Mouse (Mus musculus): Measurements from ENCODE around the gene Fetub. TPM values are rescaled to one million over a fixed set of nuclear protein-coding genes. Genes with fewer than 3 reads are reported as not detected.

Fetub gene
- polyA plus RNA-seq, 1 experiment from 2014 or later = not detected

GRCm38 (mm10) chr16:22896618-22897017 is 21.5 kb upstream of the Fetub start:
- no peaks in the 10 kb centered on the region for H3K4me1 ChIP-seq (replicated peaks; ENCODE audit: control insufficient read depth, insufficient read depth, low read length)
- H3K27ac ChIP-seq (ENCODE audit: low read depth) = no peak overlapping the region
- no peak overlapping the region for H3K9ac ChIP-seq (ENCODE audit: low read length)
- no peak overlapping the region for H3K4me2 ChIP-seq (ENCODE audit: low read length)
- H3K27me3 ChIP-seq (replicated peaks; ENCODE audit: control insufficient read depth, insufficient read depth, low read length) = no peaks in the 10 kb centered on the region
- no peak overlapping the region for H3K4me3 ChIP-seq (ENCODE audit: low read depth, low read length)
- ATAC-seq (replicated peaks; ENCODE audit: low FRiP score, low TSS enrichment, low read depth) (no peak), DNase-seq (ENCODE audit: low spot score) (no peak)
- no peaks in the 10 kb centered on the region for H3K9me3 ChIP-seq (ENCODE audit: control insufficient read depth, low read length)
- WGBS = 75% methylated on average over 2 of the region's 2 CpGs
- no peaks in the 10 kb centered on the region for H3K36me3 ChIP-seq (ENCODE audit: control insufficient read depth, insufficient read depth, low read length)

GRCm38 (mm10) chr16:22899346-22899745 is 18.8 kb upstream of the Fetub start:
- H3K36me3 ChIP-seq (ENCODE audit: control insufficient read depth, insufficient read depth, low read length) = no peaks in the 10 kb centered on the region
- no peak overlapping the region for H3K4me3 ChIP-seq (ENCODE audit: low read depth, low read length)
- ATAC-seq (replicated peaks; ENCODE audit: low FRiP score, low TSS enrichment, low read depth) (no peak), DNase-seq (ENCODE audit: low spot score) (no peak)
- no peaks in the 10 kb centered on the region for H3K9me3 ChIP-seq (ENCODE audit: control insufficient read depth, low read length)
- no peak overlapping the region for H3K4me2 ChIP-seq (ENCODE audit: low read length)
- H3K4me1 ChIP-seq (replicated peaks; ENCODE audit: control insufficient read depth, insufficient read depth, low read length) = no peaks in the 10 kb centered on the region
- no peak overlapping the region for H3K27ac ChIP-seq (ENCODE audit: low read depth)
- WGBS = 56% methylated on average over 5 of the region's 5 CpGs
- no peaks in the 10 kb centered on the region for H3K27me3 ChIP-seq (replicated peaks; ENCODE audit: control insufficient read depth, insufficient read depth, low read length)
- no peak overlapping the region for H3K9ac ChIP-seq (ENCODE audit: low read length)

- Histone ChIP-seq H3K4me3 (ENCODE audit: low read depth, low read length) (no peak overlapping the region), H3K4me1 (replicated peaks; ENCODE audit: control insufficient read depth, insufficient read depth, low read length) (no peaks in the 10 kb centered on the region), H3K9me3 (ENCODE audit: control insufficient read depth, low read length) (no peaks in the 10 kb centered on the region), H3K4me2 (ENCODE audit: low read length) (no peak overlapping the region), H3K27me3 (replicated peaks; ENCODE audit: control insufficient read depth, insufficient read depth, low read length) (no peaks in the 10 kb centered on the region), H3K9ac (ENCODE audit: low read length) (no peak overlapping the region), H3K36me3 (ENCODE audit: control insufficient read depth, insufficient read depth, low read length) (no peaks in the 10 kb centered on the region), H3K27ac (ENCODE audit: low read depth) (no peak overlapping the region)
- DNase-seq (ENCODE audit: low spot score) = no peak
- WGBS = 72% methylated on average over 10 of the region's 10 CpGs
- no peak for ATAC-seq (replicated peaks; ENCODE audit: low FRiP score, low TSS enrichment, low read depth)
Observed at GRCm38 (mm10) chr16:22899866-22900570, 18.1 kb upstream of the Fetub start.

GRCm38 (mm10) chr16:22901326-22901725 is 16.8 kb upstream of the Fetub start:
- Histone ChIP-seq H3K27ac (ENCODE audit: low read depth) (no peak overlapping the region), H3K9me3 (ENCODE audit: control insufficient read depth, low read length) (no peaks in the 10 kb centered on the region), H3K9ac (ENCODE audit: low read length) (no peak overlapping the region), H3K27me3 (replicated peaks; ENCODE audit: control insufficient read depth, insufficient read depth, low read length) (no peaks in the 10 kb centered on the region), H3K4me3 (ENCODE audit: low read depth, low read length) (no peak overlapping the region), H3K4me1 (replicated peaks; ENCODE audit: control insufficient read depth, insufficient read depth, low read length) (no peaks in the 10 kb centered on the region), H3K36me3 (ENCODE audit: control insufficient read depth, insufficient read depth, low read length) (no peaks in the 10 kb centered on the region), H3K4me2 (ENCODE audit: low read length) (no peak overlapping the region)
- 58% methylated on average over 3 of the region's 3 CpGs for WGBS
- no peak for DNase-seq (ENCODE audit: low spot score)
- no peak for ATAC-seq (replicated peaks; ENCODE audit: low FRiP score, low TSS enrichment, low read depth)

- Histone ChIP-seq H3K4me1 (replicated peaks; ENCODE audit: control insufficient read depth, insufficient read depth, low read length) (no peaks in the 10 kb centered on the region), H3K4me3 (ENCODE audit: low read depth, low read length) (no peak overlapping the region), H3K4me2 (ENCODE audit: low read length) (no peak overlapping the region), H3K36me3 (ENCODE audit: control insufficient read depth, insufficient read depth, low read length) (no peaks in the 10 kb centered on the region), H3K9ac (ENCODE audit: low read length) (no peak overlapping the region), H3K9me3 (ENCODE audit: control insufficient read depth, low read length) (no peaks in the 10 kb centered on the region), H3K27ac (ENCODE audit: low read depth) (no peak overlapping the region), H3K27me3 (replicated peaks; ENCODE audit: control insufficient read depth, insufficient read depth, low read length) (no peaks in the 10 kb centered on the region)
- DNase-seq (ENCODE audit: low spot score) (no peak), ATAC-seq (replicated peaks; ENCODE audit: low FRiP score, low TSS enrichment, low read depth) (no peak)
- WGBS = 82% methylated on average over 6 of the region's 6 CpGs
Observed at GRCm38 (mm10) chr16:22909290-22909689, 8.8 kb upstream of the Fetub start.

- no peaks in the 10 kb centered on the region for H3K4me1 ChIP-seq (replicated peaks; ENCODE audit: control insufficient read depth, insufficient read depth, low read length)
- H3K9ac ChIP-seq (ENCODE audit: low read length) = no peak overlapping the region
- H3K36me3 ChIP-seq (ENCODE audit: control insufficient read depth, insufficient read depth, low read length) = no peaks in the 10 kb centered on the region
- DNase-seq (ENCODE audit: low spot score) = no peak
- H3K9me3 ChIP-seq (ENCODE audit: control insufficient read depth, low read length) = no peaks in the 10 kb centered on the region
- H3K27ac ChIP-seq (ENCODE audit: low read depth) = no peak overlapping the region
- no peak overlapping the region for H3K4me3 ChIP-seq (ENCODE audit: low read depth, low read length)
- 79% methylated on average over 3 of the region's 3 CpGs for WGBS
- no peak overlapping the region for H3K4me2 ChIP-seq (ENCODE audit: low read length)
- no peaks in the 10 kb centered on the region for H3K27me3 ChIP-seq (replicated peaks; ENCODE audit: control insufficient read depth, insufficient read depth, low read length)
- no peak for ATAC-seq (replicated peaks; ENCODE audit: low FRiP score, low TSS enrichment, low read depth)
Observed at GRCm38 (mm10) chr16:22911986-22912385, 6.1 kb upstream of the Fetub start.

- 74% methylated on average over 6 of the region's 6 CpGs for WGBS
- Histone ChIP-seq H3K27me3 (replicated peaks; ENCODE audit: control insufficient read depth, insufficient read depth, low read length) (no peaks in the 10 kb centered on the region), H3K36me3 (ENCODE audit: control insufficient read depth, insufficient read depth, low read length) (no peaks in the 10 kb centered on the region), H3K9ac (ENCODE audit: low read length) (no peak overlapping the region), H3K4me2 (ENCODE audit: low read length) (no peak overlapping the region), H3K27ac (ENCODE audit: low read depth) (no peak overlapping the region), H3K4me1 (replicated peaks; ENCODE audit: control insufficient read depth, insufficient read depth, low read length) (no peaks in the 10 kb centered on the region), H3K9me3 (ENCODE audit: control insufficient read depth, low read length) (no peaks in the 10 kb centered on the region), H3K4me3 (ENCODE audit: low read depth, low read length) (no peak overlapping the region)
- ATAC-seq (replicated peaks; ENCODE audit: low FRiP score, low TSS enrichment, low read depth) (no peak), DNase-seq (ENCODE audit: low spot score) (no peak)
Observed at GRCm38 (mm10) chr16:22912886-22913285, 5.2 kb upstream of the Fetub start.

- ATAC-seq (replicated peaks; ENCODE audit: low FRiP score, low TSS enrichment, low read depth) = no peak
Observed at GRCm38 (mm10) chr16:22914276-22914675, 3.9 kb upstream of the Fetub start.

GRCm38 (mm10) chr16:22918664-22919312 is 654 bp downstream of the Fetub start:
- ATAC-seq (replicated peaks; ENCODE audit: low FRiP score, low TSS enrichment, low read depth) = no peak
- no peak for DNase-seq (ENCODE audit: low spot score)
- H3K4me2 ChIP-seq (ENCODE audit: low read length) = no peak overlapping the region
- no peaks in the 10 kb centered on the region for H3K9me3 ChIP-seq (ENCODE audit: control insufficient read depth, low read length)
- no peak overlapping the region for H3K27ac ChIP-seq (ENCODE audit: low read depth)
- H3K4me3 ChIP-seq (ENCODE audit: low read depth, low read length) = no peak overlapping the region
- 81% methylated on average over 15 of the region's 15 CpGs for WGBS
- no peaks in the 10 kb centered on the region for H3K4me1 ChIP-seq (replicated peaks; ENCODE audit: control insufficient read depth, insufficient read depth, low read length)
- H3K36me3 ChIP-seq (ENCODE audit: control insufficient read depth, insufficient read depth, low read length) = no peaks in the 10 kb centered on the region
- H3K9ac ChIP-seq (ENCODE audit: low read length) = no peak overlapping the region
- H3K27me3 ChIP-seq (replicated peaks; ENCODE audit: control insufficient read depth, insufficient read depth, low read length) = no peaks in the 10 kb centered on the region

More at GRCm38 (mm10) chr16:22914276-22914675, 3.9 kb upstream of the Fetub start:
- Histone ChIP-seq H3K4me1 (replicated peaks; ENCODE audit: control insufficient read depth, insufficient read depth, low read length) (no peaks in the 10 kb centered on the region), H3K4me2 (ENCODE audit: low read length) (no peak overlapping the region), H3K36me3 (ENCODE audit: control insufficient read depth, insufficient read depth, low read length) (no peaks in the 10 kb centered on the region), H3K4me3 (ENCODE audit: low read depth, low read length) (no peak overlapping the region), H3K9ac (ENCODE audit: low read length) (no peak overlapping the region), H3K9me3 (ENCODE audit: control insufficient read depth, low read length) (no peaks in the 10 kb centered on the region), H3K27ac (ENCODE audit: low read depth) (no peak overlapping the region), H3K27me3 (replicated peaks; ENCODE audit: control insufficient read depth, insufficient read depth, low read length) (no peaks in the 10 kb centered on the region)
- DNase-seq (ENCODE audit: low spot score) = no peak
